Mouse (Mus musculus): ENCODE measurements around the gene Ino80d.
A peak's percentile ranks its signal among the peaks of the same experiment; 100 is the strongest.
"Not testable (repeated sequence)": the region's sequence is repeated elsewhere in the genome, so short reads cannot be mapped to it uniquely, and the experiment has no call there.

Ino80d gene

GRCm38 (mm10) chr1:63114136-63114781 lies at the start of gene Ino80d:
Ino80d (minus strand) TSS chr1:63114667.
- DNase-seq (ENCODE audit: low spot score), result peak; percentile 77

- DNase-seq (ENCODE audit: low spot score), result no peak
Observed at GRCm38 (mm10) chr1:63140231-63140630, 25.8 kb upstream of the Ino80d start.

GRCm38 (mm10) chr1:63138586-63138985 lies 24.1 kb upstream of the Ino80d start:
- DNase-seq (ENCODE audit: low spot score), result not testable (repeated sequence)

GRCm38 (mm10) chr1:63137971-63138370 lies 23.5 kb upstream of the Ino80d start:
- no peak for DNase-seq (ENCODE audit: low spot score)

- DNase-seq (ENCODE audit: low spot score), result no peak
Observed at GRCm38 (mm10) chr1:63134530-63134929, 20.1 kb upstream of the Ino80d start.

GRCm38 (mm10) chr1:63131766-63132165 lies 17.3 kb upstream of the Ino80d start:
- no peak for DNase-seq (ENCODE audit: low spot score)

- DNase-seq (ENCODE audit: low spot score), result no peak
Observed at GRCm38 (mm10) chr1:63130883-63131282, 16.4 kb upstream of the Ino80d start.

- no peak for DNase-seq (ENCODE audit: low spot score)
Observed at GRCm38 (mm10) chr1:63129857-63130690, 15.6 kb upstream of the Ino80d start.

DNA sequence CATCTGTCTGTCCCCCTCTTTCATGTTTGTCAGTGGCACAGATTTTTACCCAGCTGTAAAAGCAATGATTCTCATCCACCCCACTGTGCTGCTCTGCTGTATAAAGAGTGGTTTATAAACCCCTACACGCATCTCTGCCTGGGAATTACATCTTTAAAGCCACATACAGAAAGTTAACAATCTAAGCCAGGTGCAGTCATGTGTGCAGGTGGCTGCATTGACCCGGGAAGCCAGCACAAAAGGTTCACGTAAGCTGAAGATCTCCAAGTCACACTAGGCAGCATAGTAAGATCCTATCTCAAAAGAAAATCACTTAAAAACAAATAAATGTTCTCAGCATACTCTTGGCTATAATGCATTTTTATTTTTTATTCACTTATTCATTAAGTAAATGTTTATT lies 14.8 kb upstream of the Ino80d start:
- no peak for DNase-seq (ENCODE audit: low spot score)

DNA sequence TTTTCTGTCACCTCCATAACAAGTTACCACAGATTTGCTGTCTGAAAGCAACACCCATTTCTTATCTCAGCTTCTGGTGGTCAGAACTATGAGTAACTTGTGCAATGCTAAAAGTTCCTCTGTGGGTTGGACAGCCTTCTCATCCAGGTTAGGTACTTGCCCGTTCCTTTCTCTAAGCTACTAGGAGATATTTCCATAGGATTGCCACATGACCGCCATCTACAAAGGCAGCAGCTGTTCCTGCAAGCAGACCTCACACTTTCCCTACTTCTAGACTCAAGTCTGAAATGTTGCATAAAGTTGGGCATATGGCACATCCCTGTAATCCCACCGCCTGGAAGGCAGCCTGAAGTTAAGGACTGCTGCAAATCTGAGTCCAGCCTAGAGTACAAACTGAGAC lies 11.7 kb upstream of the Ino80d start:
- DNase-seq (ENCODE audit: low spot score), result no peak

DNA sequence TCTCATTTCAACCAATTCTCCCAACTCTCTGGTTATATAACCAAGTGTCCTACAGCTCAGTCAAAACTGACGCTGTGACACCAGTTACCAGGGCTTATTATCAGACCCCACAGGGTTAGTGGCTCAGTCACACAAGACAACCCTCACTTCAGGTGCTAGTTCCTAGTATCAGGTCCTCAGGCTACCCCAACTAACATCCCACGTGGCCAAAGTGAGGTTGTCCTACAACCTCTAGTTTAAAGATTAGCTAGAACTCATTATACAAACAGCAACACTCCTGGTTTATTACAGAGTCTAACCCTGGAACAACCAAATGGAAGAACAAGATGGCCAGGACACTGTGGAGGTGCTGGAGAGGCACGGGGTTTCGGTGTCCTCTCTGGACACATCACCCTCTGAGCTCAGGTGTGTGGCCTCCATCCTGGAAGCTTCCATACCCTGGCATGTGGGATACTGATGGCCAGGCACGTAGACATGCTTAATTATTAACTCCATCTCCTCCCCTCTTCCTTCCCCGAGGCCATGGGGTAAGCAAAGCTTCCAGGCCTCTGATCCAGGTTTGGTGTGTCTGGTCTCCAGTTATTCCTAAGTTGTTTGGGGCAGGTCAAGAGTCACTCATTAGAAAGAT lies 9.5 kb upstream of the Ino80d start:
- DNase-seq (ENCODE audit: low spot score), result no peak

- DNase-seq (ENCODE audit: low spot score), result no peak
Observed at GRCm38 (mm10) chr1:63122005-63122404, 7.5 kb upstream of the Ino80d start.

DNA sequence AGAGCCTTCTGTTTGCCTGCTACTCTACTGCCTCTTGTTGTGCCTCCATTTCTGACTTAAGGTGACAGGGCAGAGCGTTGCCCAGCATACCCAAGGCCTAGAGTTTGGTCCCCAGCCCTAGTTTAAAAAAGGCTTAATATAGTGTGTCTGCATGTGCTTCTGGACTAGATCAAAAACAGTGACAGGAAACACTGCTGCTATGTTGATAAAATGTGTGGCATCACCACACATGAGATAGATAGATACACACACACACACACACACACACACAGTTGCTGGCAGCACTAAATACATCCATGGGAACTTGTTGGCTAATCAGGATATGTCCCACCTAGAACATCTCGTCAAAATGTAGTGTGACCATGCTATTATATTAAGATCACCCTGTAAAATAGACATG lies 5.9 kb upstream of the Ino80d start:
- DNase-seq (ENCODE audit: low spot score), result no peak

GRCm38 (mm10) chr1:63119675-63120074 lies 5.2 kb upstream of the Ino80d start:
- DNase-seq (ENCODE audit: low spot score), result no peak

DNA sequence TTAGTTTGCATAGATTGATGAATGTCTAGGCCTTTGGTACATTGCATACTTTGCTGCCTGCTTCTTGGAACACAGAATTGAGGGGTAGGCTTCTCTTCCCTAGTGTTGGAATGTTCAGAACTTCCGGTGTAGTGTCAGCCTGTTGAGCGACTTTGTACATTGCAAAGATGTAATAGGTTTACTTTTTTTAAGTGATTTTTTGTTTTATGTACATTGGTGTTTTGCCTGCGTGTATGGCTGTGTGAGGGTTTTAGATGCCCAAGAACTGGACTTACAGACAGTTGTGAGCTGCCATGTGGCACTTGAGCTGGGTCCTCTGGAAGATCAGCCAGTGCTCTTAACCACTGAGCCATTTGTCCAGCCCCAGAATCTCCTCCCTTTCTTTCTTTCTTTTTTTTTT lies 1.1 kb upstream of the Ino80d start:
- no peak for DNase-seq (ENCODE audit: low spot score)

DNA sequence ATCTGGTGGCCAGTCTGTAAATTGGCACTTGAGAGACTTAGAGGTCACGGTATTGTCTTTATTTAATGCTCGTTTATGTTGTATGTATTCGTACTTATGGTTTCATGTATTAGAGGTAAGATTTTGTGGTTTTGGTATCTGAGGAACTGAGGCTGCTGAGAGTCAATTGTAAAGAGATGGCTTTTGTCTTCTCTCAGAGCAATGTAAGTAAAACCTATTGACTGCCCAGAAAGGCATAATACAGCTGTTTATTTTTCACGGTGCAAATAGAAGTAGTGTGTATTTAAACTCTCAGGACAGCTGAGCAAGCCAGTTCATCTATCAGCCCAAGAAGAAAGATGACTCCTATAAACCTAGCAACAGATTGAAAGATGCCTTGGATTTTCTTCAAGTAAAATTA lies 629 bp upstream of the Ino80d start:
- no peak for DNase-seq (ENCODE audit: low spot score)

GRCm38 (mm10) chr1:63113274-63114135 lies 962 bp downstream of the Ino80d start:
- peak; percentile 79 for DNase-seq (ENCODE audit: low spot score)

DNA sequence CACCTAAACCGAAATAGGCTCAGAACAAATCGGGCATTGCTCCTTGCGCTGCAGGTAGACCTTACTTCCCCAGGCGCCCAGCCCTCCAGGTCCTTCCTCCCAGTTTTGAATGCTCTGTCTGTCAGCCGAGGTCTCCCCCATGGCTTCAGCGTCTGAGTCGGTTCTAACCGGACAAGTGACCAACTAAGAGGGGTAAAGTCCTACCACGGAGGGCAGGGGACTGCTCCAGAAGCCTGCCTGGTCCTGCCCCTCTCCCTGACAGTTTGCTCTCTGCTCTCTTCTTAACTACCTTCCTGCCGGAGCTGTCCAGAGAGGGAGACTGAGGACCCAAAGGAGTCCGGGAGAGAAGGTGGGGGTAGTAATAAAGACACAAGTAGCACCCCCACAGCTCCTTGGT lies 1.6 kb downstream of the Ino80d start:
- DNase-seq (ENCODE audit: low spot score), result peak; percentile 58

GRCm38 (mm10) chr1:63112151-63112864 lies 2.2 kb downstream of the Ino80d start:
- no peak for DNase-seq (ENCODE audit: low spot score)

- peak; percentile 78 for DNase-seq (ENCODE audit: low spot score)
Observed at GRCm38 (mm10) chr1:63110536-63111285, 3.8 kb downstream of the Ino80d start.
